Mouse (Mus musculus) megakaryocyte, embryonic 14.5 days (primary cell): ENCODE results near the gene Slc22a18.

Experiments used
- FLI1 ChIP-seq: IDR thresholded peaks from 2 replicates; pipeline ENCODE4 v1.6.1; 2012; ENCODE audit warnings: low read length, inconsistent platforms, mixed read lengths
- GATA1 ChIP-seq: IDR thresholded peaks from 3 replicates; pipeline ENCODE4 v1.6.1; 2012; ENCODE audit warnings: mixed read lengths, low read length, inconsistent platforms, borderline replicate concordance

DNA sequence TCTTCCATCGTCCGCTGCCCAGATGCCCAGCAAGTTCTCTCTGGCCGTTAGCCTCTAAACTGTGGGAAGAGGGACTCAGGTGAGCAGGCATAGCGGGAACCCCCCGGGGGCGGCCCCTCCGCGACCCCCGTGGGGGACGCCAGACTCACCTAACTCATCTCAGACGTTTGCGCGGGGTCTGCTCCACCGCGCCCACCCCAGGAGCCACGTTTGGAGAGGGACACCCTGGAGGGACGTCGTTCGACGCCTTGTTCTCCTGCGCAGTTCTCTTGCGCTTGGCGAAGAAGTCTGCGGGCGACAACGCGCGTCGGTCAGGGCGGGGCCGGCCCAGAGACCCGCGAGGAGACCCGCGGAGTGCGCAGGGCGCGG lies 14.6 kb upstream of the Slc22a18 start:
- TF ChIP-seq GATA1: no peak
- no peak for TF ChIP-seq FLI1
